Mouse (Mus musculus) myocyte (in vitro differentiated cells): ENCODE data around the gene Rab5b.

Source experiments
- CEBPB ChIP-seq: IDR thresholded peaks from 2 replicates; pipeline ENCODE4 v1.6.1; 2011; ENCODE audit warnings: mild to moderate bottlenecking, moderate library complexity; ENCODE audit not compliant: poor library complexity, insufficient read depth, severe bottlenecking
- E2F4 ChIP-seq: IDR thresholded peaks from one replicate; pipeline ENCODE4 v1.6.1; 2011; ENCODE audit warnings: mild to moderate bottlenecking, control low read depth, moderate library complexity; ENCODE audit not compliant: insufficient read depth
- MYOD1 ChIP-seq, 3 experiments: IDR thresholded peaks; one replicate each; pipeline ENCODE4 v1.6.1; 2011; ENCODE audit warnings: control low read depth in 2 of 3, low read depth in 2 of 3, mild to moderate bottlenecking in 2 of 3, moderate library complexity in 1 of 3; ENCODE audit not compliant: insufficient read length in 2 of 3, control insufficient read depth in 1 of 3
- MYOG ChIP-seq, 3 experiments: IDR thresholded peaks; one replicate each; pipeline ENCODE4 v1.6.1; 2011; ENCODE audit warnings: control low read depth in 2 of 3, low read depth in 2 of 3, mild to moderate bottlenecking in 2 of 3; ENCODE audit not compliant: insufficient read length in 2 of 3, control insufficient read depth in 1 of 3, insufficient read depth in 1 of 3
- POLR2A ChIP-seq: IDR thresholded peaks from one replicate; pipeline ENCODE4 v1.6.1; 2011; ENCODE audit warnings: low read depth, mild to moderate bottlenecking, control low read depth, moderate library complexity; ENCODE audit not compliant: insufficient read length
- POLR2AphosphoS2 ChIP-seq: IDR thresholded peaks from one replicate; pipeline ENCODE4 v1.6.1; 2011; ENCODE audit warnings: low read depth, control low read depth; ENCODE audit not compliant: insufficient read length
- TCF12 ChIP-seq: IDR thresholded peaks from one replicate; pipeline ENCODE4 v1.6.1; 2011; ENCODE audit warnings: mild to moderate bottlenecking, control low read depth; ENCODE audit not compliant: poor library complexity, insufficient read depth, severe bottlenecking

- TF ChIP-seq POLR2A (no peak), E2F4 (no peak), CEBPB (no peak), MYOG (IDR thresholded peaks at IDR 0.05; ENCODE audit: control insufficient read depth in 1 of 3, insufficient read depth in 1 of 3, insufficient read length in 2 of 3, low read depth in 2 of 3) (no peak), POLR2AphosphoS2 (no peak), TCF12 (no peak), MYOD1 (IDR thresholded peaks at IDR 0.05; ENCODE audit: control insufficient read depth in 1 of 3, insufficient read length in 2 of 3, low read depth in 2 of 3) (no peak)
Measured at GRCm38 (mm10) chr10:128695411-128695991, 563 bp downstream of the Rab5b start.
